Mouse (Mus musculus) embryo, embryonic 10.5 days (tissue): Measurements from ENCODE around the gene Inpp5b.
"Not testable (repeated sequence)": the region's sequence is repeated elsewhere in the genome, so short reads cannot be mapped to it uniquely, and the experiment has no call there.

ENCODE experiments used
- DNase-seq: peaks from one replicate; pipeline ENCODE4 v3.0.0-alpha.2; 2015; ENCODE audit warnings: low spot score

The Inpp5b gene

DNA sequence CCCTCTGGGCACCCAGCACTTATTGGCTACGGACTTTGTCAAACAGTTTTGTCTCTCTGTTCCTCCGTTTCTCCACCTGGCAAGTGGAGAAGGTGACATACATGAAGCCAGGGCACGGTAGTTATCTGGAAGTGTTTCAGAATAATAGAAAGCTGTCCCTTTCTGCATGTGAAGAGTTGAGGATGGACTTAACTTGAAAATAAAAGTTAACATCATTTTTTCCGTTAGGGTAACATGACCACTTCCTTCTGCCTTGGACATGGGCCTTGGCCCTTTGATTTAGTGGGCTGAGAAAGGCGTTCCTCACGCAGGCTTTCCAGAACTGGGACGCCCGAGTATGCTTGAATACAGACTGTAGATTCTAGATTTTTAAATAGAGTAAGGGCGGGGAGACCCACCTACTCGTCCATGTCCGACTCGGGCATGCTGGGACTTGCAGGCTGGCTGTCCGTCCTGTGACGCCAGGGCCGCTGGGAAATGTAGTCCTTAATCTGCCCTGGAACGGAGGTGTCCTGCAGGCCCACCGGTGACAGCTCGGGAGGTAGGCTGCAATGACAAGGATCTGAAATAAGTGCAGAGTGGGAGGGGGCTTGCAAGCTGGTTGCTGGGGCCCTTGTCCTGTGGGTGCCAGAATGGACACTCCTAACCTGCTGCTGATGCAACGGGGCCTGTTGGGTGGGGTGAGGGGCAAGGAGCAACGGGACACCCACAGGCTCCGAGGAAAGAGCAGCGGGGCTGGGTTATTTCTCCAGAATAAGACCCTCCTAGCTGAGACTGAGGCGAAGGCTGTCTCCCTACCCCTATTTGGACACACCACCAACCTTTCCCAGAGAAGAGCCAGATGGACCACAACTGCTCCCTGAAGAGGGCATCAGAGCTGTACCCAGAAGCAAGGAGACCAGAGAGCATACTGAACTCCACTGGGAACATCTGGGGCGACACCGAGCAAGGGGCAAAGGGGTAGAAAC is at the start of gene Inpp5b:
Inpp5b (plus strand) TSS at position 475 of the 968 bp plus-strand sequence.
- DNase-seq = peak; percentile 88

DNA sequence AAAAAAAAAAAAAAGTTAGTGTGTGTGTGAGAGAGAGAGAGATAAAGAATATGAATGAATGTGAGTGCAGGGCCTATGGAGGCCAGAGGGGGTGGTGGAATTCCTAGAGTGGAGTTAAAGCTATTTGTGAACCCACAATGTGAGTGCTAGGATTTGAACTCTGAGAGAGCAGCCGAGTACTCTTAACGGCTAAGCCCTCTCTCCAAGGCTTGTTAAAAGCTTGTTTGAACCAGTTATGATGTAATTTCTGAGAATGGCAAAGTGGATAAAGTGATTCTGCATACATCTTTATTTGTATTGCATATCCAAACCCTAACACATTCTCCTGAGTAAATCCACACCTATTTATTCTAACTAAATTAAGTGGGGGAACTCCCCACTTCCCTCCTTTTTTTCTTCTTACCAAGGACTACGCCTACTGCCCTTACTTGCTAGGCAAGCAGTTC is 49.2 kb upstream of the Inpp5b start:
- DNase-seq = no peak

DNA sequence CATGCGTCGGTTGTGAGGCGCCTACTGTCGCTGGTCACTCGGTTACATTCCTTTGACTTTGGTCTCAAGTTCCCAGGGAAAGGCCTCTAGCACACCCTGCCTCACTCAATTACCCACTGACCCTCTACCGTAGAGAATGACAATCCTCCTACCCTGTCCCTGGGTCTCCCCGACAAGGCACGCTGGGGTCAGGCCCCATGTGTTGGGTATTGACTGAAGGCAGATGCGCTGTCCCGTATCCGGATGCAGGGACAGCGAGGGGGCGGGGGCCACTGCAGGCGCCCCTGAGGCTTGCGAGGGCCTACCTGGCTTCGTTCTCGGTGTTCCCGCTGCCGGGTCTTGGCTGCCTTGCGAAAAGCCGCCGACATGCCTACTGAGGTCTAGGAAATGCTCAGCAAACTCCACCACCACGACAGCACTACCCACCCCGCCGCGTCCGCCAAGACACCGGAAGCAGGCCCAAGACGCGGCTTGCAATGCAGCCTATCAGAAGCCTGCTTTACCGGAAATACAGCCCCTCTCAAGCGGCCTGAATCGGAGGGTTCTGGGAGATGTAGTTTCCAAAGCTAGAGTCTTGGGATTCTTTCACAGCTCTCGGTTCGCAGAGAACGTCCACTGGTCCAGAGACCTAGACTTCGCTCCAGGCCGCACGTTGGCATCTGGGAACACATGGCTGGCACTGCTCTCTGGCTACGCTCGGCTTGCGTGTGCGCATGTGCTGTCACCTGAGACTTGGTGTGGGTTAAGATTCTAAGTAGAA is 48.3 kb upstream of the Inpp5b start, which contains the start of gene Utp11:
Utp11 (minus strand) TSS at position 466 of the 760 bp plus-strand sequence.
- DNase-seq = peak; percentile 97

DNA sequence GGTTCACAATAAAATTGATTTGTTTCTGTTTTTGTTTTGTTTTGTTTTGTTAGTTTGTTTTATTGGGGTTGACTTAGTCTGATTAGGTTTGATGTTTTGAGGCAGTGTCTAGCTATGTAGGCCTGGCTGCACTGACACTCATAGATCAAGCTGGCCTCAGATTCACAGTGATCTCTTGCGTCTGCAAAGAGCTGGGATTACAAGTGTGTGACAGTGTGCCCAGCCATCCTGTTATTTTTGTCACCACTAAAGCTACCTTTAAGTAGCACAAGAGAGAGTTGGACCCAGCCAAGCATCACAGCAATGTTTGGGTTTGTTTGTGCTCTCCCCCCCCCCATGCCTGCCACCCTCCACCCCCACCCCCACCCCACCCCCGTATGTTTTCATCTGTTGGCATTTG is 47.1 kb upstream of the Inpp5b start:
- no peak for DNase-seq

DNA sequence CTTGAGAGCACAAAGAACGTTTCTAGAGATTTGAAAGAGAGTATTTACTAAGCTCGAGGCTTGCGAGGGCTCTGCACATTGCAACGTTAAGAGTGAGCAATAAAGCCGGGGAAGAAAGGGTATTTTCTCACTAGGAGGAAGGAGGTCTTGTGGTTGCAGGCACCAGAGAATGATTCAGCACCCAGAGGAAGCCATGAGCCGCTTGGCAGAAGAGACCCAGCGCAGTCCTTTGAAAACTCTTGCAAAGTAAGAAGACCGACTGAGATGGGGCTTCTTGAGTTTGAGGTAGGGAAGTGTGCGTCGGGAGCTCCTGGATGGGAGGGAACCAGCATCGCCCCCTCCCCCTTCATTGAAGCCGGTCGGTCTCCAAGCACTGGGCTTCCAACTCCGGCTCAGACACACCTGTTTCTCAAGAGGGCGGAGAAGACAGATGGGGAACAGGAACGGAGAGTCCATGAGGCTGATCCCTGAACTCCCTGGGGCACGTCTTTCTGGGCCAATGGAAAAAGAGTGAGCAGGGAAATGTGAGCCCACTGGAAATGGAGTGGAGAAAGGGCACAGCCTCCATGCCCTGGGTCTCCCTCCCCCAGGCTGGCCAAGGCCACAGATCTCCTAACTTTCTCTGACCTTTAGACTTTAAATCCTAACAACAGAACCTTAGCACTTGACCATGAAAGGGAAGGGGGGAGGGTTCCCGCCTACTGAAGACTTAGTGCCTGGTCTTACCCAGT is 45.7 kb upstream of the Inpp5b start:
- peak; percentile 46 for DNase-seq

DNA sequence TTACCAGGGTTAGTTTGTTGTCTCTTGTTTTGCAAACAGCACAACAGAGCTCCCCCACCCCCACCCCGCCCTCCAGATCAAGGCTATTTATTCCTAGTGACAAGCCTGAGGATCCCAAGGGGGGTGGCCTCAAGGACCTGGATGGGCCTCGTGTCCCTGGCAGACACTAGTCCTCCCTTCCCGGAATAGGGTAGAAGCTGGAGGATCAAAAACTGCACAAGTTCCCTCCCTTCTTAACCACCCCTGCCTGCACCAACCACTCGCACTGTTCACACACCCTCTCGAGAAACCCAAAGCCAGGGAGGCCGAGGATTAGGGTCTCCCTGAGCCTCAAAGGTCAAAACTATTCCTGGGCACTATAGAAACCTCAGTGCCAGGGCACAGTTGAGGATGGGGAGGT is 41.9 kb upstream of the Inpp5b start:
- DNase-seq = no peak

DNA sequence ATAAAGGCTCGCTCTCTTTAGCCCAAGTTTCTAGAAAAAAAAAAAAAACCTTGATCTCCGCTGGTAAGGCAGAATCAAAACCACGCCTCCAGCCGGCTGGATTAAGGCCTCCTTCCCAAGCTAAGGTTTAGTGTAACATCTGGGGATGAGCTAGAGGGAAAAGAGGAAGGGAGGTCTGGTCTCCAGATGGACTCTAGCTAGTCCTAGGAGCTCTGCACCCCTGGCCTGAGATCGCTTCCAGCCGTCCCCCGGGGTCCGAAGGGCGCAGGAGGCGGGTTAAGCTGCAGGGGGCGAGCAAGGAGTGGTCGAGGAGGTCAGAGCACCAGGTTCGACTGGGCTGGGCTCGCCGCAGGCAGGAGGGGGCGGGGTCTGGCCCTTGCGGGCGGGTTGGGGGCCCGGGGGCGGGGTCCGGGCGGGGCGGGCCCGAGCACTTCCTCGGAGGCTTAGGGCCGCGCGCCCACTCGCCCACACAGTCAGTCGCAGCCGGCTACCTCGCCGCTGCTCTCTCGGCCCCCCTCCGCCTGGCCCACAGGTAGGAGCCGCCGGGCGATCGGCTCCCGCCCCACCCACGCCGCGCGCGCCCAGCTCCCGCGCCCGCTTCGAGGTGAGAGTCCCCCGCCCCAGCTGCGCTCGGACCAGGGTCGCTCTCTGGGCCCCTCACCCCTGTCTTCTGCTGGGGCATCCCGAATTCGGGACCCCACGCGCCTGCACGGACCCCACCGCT is 41.2 kb upstream of the Inpp5b start, which contains the start of gene Fhl3:
Fhl3 (plus strand) TSS at position 454 of the 724 bp plus-strand sequence.
- DNase-seq = peak; percentile 85

DNA sequence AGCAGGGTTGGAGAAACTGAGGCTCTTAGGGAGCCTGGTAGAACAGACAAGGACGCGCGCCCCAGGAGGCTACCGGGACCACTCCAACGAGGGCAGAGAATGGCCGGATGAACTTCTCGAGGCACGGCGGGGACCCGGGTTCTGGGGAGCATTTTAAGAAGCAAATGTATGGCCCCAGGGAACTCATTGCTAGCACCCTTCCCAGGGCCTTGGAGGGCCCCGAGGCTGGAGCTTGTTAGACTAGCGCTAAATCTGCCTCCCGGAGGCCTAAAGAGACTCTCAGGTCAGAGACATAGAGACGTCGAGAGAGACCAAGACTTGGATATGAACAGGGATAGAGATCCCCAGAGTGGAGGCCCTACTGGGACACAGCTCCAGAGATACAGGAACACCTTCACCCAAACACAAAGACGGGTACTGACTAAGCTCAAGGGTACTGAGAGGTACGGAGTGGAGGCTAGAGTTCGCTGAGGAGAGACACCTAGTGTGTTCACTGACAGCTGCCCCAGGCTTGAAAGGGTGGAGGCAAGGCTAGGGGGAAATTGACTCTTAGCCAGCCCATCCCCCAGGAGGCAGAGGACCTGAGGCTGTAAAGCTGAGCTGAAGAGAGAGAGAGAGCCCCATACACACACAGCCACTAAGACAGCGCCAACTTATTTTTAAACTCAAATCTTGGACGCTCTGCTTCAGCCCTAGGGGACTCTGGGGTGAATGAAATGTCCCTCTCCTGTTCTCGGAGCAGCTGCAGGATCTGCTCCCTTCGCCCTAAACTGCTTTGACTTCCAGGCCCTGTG is 40.4 kb upstream of the Inpp5b start:
- peak; percentile 56 for DNase-seq

DNA sequence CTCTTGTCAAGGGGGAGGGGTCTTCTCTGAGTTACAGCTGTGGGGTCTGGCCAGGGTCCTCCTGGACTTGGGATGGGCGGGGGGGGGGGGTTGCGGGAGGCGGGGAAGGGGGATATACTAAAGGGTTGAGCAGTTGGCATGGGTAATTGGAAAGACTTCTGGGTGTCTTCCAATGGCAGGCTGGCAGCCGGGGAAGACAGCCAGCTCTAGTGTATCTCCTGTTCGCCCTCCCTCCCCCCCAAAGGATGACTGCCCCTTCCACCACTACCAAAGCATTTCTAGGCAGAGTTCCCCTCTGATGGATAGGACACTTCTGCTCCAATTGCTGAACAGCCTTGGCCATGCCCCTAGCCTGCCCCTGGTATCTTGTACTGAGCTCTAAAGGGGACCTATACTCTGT is 39.7 kb upstream of the Inpp5b start:
- no peak for DNase-seq

DNA sequence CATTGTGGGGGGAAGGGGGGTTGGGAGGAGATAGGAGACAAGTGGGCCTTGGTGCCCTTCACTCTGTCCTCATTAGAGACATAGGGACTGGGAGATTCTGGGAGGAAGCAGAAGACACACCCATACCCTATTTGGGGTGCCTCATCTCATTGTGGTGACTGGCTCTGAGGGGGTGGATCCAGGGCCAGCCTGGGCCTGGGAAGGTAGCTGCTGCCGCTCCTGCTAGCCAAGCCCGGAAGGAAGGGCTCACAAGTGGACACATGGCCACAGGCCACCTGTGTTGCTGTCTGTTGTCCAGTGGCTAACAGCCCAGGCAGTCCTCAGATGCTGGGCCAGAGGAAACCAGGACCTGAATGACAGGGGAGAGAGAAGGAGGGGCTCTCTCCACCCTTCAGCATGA is 38.2 kb upstream of the Inpp5b start:
- no peak for DNase-seq

DNA sequence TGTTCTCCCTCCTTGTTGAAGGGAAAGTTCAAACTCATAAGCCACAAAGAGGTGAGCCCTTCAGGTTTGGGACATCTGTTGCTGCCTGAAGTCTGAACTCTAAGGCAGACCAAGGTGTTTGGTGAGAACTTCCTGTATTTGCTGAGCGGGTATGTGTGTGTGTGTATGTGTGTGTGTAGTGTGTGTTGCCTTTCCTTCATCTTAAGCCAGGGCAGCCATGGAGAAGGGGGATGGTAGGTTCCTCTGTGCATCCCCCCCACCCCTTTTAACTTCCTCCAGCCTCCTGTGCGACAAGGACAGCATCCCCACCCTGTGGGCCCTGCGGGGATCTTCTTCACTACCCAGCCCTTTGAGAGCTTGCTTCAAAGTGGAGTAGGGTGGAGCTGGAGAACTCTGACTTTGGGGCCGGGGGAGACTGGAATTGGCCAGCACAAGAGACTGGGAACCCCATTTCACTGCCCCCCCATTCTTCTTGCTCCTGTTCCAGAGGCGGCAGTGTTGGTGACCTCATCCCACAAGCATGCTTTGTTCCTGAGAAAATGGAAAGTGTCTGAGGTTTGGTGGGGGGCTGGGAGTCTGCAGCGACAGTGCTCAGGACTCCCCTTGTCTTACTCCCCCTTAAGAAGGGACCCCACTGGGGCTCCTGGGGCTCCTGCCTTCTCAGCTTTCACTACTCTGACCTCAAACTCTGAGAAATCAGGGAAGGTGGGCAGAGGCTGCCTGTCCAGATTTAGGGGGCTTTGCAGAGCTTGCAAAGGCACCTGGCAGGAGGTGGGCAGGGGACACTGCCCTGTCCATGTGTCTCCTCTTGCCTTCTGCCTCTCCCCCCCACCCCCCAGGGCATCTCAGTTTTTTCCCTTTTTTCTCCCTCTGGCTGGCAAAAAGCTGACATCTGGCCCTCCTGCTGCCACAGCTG is 37.5 kb upstream of the Inpp5b start:
- DNase-seq = peak; percentile 66

DNA sequence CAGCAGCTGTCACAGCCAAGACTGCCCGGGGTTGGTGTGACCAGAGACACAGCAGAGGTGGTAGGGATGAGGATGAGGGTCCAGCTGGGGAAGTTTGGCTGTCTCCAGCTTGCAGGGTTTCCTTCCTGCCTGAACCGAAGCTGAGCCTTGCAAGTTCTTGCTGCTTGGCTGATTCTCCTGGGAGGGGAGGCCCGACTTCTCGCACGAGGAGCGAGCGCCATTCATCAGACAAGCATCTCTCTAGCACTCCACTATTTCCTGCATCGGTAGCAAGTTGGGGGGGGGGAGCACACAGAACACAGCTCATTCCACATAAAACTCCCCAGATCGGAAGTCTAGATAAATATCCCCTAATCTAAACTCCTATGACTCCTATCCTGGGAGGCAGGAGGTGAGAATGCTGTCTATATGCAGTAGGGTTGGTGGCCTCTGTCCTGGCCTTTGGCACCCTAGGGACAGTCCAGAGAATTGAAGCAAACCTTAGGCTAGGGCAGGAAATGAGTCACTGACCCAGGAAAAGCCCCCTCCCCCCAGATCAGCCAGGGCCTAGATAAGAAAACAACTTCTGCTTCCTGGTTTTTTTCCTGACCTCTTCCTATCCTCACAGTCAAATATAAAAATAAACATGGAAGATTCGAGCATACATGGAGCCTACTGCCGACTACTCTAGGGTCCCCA is 36.7 kb upstream of the Inpp5b start:
- peak; percentile 56 for DNase-seq

DNA sequence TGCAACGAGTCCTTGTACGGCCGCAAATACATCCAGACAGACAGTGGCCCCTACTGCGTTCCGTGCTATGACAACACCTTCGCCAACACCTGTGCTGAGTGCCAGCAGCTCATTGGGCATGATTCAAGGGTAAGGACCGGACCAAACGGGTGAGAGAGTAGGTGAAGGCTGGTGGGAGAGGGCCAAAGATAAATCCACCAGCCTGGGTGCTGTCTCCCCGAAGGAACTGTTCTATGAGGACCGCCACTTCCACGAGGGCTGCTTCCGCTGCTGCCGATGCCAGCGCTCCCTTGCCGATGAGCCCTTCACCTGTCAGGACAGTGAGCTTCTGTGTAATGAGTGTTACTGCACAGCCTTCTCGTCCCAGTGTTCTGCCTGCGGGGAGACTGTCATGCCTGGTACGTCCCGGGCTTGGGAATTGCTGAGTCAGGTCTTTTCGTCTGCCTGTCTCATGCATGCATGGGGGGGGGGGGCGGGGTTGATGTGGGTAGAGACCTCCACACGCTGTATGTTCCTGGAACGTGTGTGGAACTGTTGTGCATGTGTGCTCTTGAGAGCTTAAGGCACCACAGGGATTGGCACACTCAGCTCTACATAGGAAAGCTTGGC is 35.9 kb upstream of the Inpp5b start:
- DNase-seq = no peak

DNA sequence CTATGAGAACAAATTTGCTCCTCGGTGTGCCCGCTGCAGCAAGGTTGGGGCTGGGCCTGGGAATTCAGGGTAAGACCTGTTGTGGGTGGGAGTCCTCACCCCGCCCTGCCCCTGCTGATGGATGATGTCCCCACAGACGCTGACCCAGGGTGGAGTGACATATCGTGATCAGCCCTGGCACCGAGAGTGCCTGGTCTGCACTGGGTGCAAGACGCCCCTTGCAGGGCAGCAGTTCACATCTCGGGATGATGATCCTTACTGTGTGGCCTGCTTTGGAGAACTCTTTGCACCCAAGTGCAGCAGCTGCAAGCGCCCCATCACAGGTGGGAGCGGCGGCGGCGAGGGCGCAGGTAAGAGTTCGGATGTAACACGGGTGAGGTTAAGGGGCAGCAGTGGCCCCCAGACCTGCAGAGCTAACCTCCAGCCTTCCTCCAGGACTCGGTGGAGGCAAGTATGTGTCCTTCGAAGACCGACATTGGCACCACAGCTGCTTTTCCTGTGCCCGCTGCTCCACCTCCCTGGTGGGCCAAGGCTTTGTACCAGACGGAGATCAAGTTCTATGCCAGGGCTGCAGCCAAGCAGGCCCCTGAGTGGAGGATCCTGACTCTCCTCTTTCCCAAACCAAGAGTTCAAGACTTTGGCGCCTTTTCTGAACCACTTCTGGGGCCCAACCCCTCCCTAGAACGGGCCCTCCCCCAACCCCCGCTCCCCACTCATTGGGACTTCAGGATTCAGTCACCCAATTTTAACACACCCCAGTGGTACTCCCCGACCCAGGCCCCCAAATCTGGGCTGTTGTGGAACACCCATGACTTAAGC is 34.1 kb upstream of the Inpp5b start:
- DNase-seq = not testable (repeated sequence)

DNA sequence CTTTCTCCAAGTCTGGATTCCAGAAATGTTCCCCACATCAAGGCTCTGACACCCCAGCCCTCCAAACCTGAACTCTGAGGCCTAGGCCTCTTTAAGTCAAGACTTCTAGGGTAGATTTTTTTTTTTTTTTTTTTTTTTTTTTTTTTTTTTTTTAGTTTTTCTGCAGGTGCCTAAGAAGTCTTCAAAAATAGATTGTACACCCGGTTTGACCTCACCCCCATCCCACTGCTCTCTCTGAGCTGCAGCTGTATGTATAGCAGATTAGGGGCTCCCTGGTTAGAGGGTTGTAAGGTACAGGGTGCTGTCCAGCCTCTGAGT is 33.5 kb upstream of the Inpp5b start:
- DNase-seq = not testable (repeated sequence)

DNA sequence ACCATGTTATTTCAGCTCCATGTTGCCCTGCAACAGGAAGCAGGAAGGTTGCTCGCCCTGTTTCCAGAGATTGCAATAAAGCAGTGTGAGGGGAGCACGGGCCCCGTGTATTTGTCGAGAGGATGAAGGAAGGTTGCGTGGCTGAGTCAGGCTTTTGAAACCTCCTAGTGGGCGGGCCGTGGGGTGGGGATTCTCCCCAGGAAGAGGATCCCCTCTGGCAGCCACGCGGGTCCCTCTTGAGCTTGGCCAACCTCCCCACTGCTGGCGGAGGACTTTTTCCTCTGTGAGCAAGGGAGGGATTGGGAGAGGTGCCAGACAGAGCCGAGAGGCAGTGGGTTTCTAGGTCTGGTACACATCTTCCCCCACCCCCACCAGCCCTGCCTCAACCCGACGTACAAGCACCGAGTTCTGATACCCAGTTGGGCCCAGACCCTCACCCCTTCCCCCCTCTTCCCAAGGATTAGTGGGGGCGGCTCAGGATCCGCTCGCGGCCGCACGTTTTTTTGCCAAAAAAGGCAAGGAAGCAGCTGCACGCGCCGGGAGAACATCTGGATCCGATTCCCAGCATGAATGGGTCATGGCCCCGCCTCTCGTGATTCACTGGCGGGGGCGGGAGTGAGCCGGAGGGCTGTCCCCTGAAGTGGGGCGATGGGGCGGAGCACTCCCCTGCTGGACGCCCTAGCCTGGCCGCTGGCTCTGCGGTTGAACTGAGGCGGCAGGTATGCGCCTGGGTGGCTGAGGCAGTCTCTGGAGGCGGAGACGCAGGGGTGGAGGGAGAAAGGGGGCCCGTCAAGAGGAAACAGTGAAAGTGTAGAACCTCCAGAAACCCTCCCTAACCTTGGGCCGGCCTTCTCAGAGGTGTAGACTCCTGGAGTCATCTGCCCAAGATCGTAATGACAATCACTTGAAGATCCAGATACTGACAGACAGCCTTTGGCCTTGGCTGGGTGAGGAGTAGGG is 32.9 kb upstream of the Inpp5b start:
- DNase-seq = peak; percentile 94
